Mouse (Mus musculus) stomach, embryonic 14.5 days (tissue): ENCODE measurements around the gene Rbfox3. TPM values are rescaled to one million over a fixed set of nuclear protein-coding genes. Genes with fewer than 3 reads are reported as not detected.

Experiments
- ATAC-seq: fragments of 200-750 bp; cut with Nextera tagmentation; 2 replicates; pipeline ENCODE4 v1.8.0; 2017; ENCODE audit warnings: low read depth, moderate TSS enrichment; ENCODE audit not compliant: insufficient number of reproducible peaks, insufficient read depth, low FRiP score
- H3K27ac ChIP-seq: fragments of 300-500 bp; sonication (generic); 2 replicates; pipeline ENCODE4 v1.5.1; 2014; ENCODE audit warnings: mild to moderate bottlenecking, low read length, moderate library complexity, mixed read lengths
- H3K27me3 ChIP-seq: fragments of 300-500 bp; sonication (generic); 2 replicates; pipeline ENCODE4 v1.6.1; 2014; ENCODE audit warnings: low read length, control low read depth, mixed read lengths; ENCODE audit not compliant: control insufficient read depth, insufficient read depth
- H3K36me3 ChIP-seq: fragments of 300-500 bp; sonication (generic); 2 replicates; pipeline ENCODE4 v1.6.1; 2014; ENCODE audit warnings: mild to moderate bottlenecking, control low read depth, low read length, moderate library complexity, mixed read lengths; ENCODE audit not compliant: control insufficient read depth, insufficient read depth
- H3K4me1 ChIP-seq: fragments of 300-500 bp; sonication (generic); 2 replicates; pipeline ENCODE4 v1.6.1; 2014; ENCODE audit warnings: low read length, control low read depth, mixed read lengths; ENCODE audit not compliant: control insufficient read depth, insufficient read depth
- H3K4me2 ChIP-seq: fragments of 300-500 bp; sonication (generic); replicated peaks from 2 replicates; pipeline ENCODE4 v1.6.1; 2014; ENCODE audit warnings: low read depth, low read length, control low read depth
- H3K4me3 ChIP-seq: fragments of 300-500 bp; sonication (generic); 2 replicates; pipeline ENCODE4 v1.5.1; 2014; ENCODE audit warnings: low read depth, low read length, control low read depth
- H3K9ac ChIP-seq: fragments of 300-500 bp; sonication (generic); replicated peaks from 2 replicates; pipeline ENCODE4 v1.6.1; 2014; ENCODE audit warnings: low read depth, mild to moderate bottlenecking, control low read depth, low read length, moderate library complexity, mixed read lengths
- H3K9me3 ChIP-seq: fragments of 300-500 bp; sonication (generic); 2 replicates; pipeline ENCODE4 v1.6.1; 2016; ENCODE audit warnings: low read depth, low read length, control low read depth; ENCODE audit not compliant: control insufficient read depth
- WGBS: fragments of 180-500 bp; shearing (Covaris S2); extraction: QIAGEN DNeasy Blood & Tissue Kit; methylation state at CpG from one replicate; pipeline ENCODE4 v1.1.7; 2014; 5-methylcytosine and 5-hydroxymethylcytosine counted together
- polyA plus RNA-seq: library from polyadenylated mRNA; unstranded; fragments of >200 nt; fragmentation: Nextera tagmentation; extraction: Ambion mirVana; gene quantifications from 2 replicates; pipeline ENCODE4 v1.2.1, GENCODE M21; 2014

Gene Rbfox3
- polyA plus RNA-seq, 1 experiment from 2014 or later, result 1.2 TPM

GRCm38 (mm10) chr11:118493458-118493857 is 417.9 kb downstream of the Rbfox3 start:
- H3K27me3 ChIP-seq, result no peaks in the 10 kb centered on the region
- 0 out of 2 replicates have a peak, but pooled peaks cover 4% of the 10 kb centered on the region for H3K4me1 ChIP-seq
- no peak for ATAC-seq
- H3K9me3 ChIP-seq, result no peaks in the 10 kb centered on the region
- H3K9ac ChIP-seq, result no peak overlapping the region
- H3K27ac ChIP-seq, result no peak overlapping the region
- 65% methylated on average over 2 of the region's 2 CpGs for WGBS
- no peaks in the 10 kb centered on the region for H3K36me3 ChIP-seq
- no peak overlapping the region for H3K4me2 ChIP-seq
- no peak overlapping the region for H3K4me3 ChIP-seq

- Histone ChIP-seq H3K9me3 (no peaks in the 10 kb centered on the region), H3K4me2 (no peak overlapping the region), H3K9ac (no peak overlapping the region), H3K27me3 (no peaks in the 10 kb centered on the region), H3K27ac (no peak overlapping the region), H3K36me3 (peaks cover 3% of the 10 kb centered on the region; the same call in 1 of the 2 replicates), H3K4me1 (0 out of 2 replicates have a peak, but pooled peaks cover 4% of the 10 kb centered on the region), H3K4me3 (no peak overlapping the region)
- WGBS, result 88% methylated on average over 7 of the region's 7 CpGs
- no peak for ATAC-seq
These were observed 420.2 kb downstream of the Rbfox3 start for GRCm38 (mm10) chr11:118491230-118491629.

GRCm38 (mm10) chr11:118490566-118491218 is 420.7 kb downstream of the Rbfox3 start:
- Histone ChIP-seq H3K9ac (no peak overlapping the region), H3K4me3 (no peak overlapping the region), H3K27ac (no peak overlapping the region), H3K36me3 (peaks cover 3% of the 10 kb centered on the region; the same call in 1 of the 2 replicates), H3K9me3 (no peaks in the 10 kb centered on the region), H3K4me1 (0 out of 2 replicates have a peak, but pooled peaks cover 4% of the 10 kb centered on the region), H3K4me2 (peak overlapping the region; percentile 24), H3K27me3 (no peaks in the 10 kb centered on the region)
- ATAC-seq, result no peak
- WGBS, result 21% methylated on average over 22 of the region's 22 CpGs

- H3K27ac ChIP-seq, result no peak overlapping the region
- peaks cover 3% of the 10 kb centered on the region; the same call in 1 of the 2 replicates for H3K36me3 ChIP-seq
- H3K4me2 ChIP-seq, result no peak overlapping the region
- H3K4me1 ChIP-seq, result 0 out of 2 replicates have a peak, but pooled peaks cover 4% of the 10 kb centered on the region
- WGBS, result 72% methylated on average over 12 of the region's 12 CpGs
- H3K4me3 ChIP-seq, result no peak overlapping the region
- H3K27me3 ChIP-seq, result no peaks in the 10 kb centered on the region
- no peaks in the 10 kb centered on the region for H3K9me3 ChIP-seq
- no peak overlapping the region for H3K9ac ChIP-seq
- no peak for ATAC-seq
These were observed 422.5 kb downstream of the Rbfox3 start for GRCm38 (mm10) chr11:118488907-118489270.

- Histone ChIP-seq H3K9me3 (no peaks in the 10 kb centered on the region), H3K4me1 (0 out of 2 replicates have a peak, but pooled peaks cover under 1% of the 10 kb centered on the region), H3K27ac (no peak overlapping the region), H3K36me3 (peaks cover 3% of the 10 kb centered on the region; the same call in 1 of the 2 replicates), H3K9ac (no peak overlapping the region), H3K27me3 (no peaks in the 10 kb centered on the region), H3K4me2 (no peak overlapping the region), H3K4me3 (no peak overlapping the region)
- 72% methylated on average over 8 of the region's 8 CpGs for WGBS
- no peak for ATAC-seq
These were observed 423.0 kb downstream of the Rbfox3 start for GRCm38 (mm10) chr11:118488191-118488906.

GRCm38 (mm10) chr11:118486881-118487772 is 424.3 kb downstream of the Rbfox3 start:
- no peaks in the 10 kb centered on the region for H3K27me3 ChIP-seq
- no peaks in the 10 kb centered on the region for H3K4me1 ChIP-seq
- WGBS, result 85% methylated on average over 29 of the region's 29 CpGs

GRCm38 (mm10) chr11:118486281-118486680 is 425.1 kb downstream of the Rbfox3 start:
- no peaks in the 10 kb centered on the region for H3K9me3 ChIP-seq
- H3K27ac ChIP-seq, result no peak overlapping the region
- WGBS, result 86% methylated on average over 6 of the region's 6 CpGs
- H3K4me1 ChIP-seq, result no peaks in the 10 kb centered on the region
- no peaks in the 10 kb centered on the region for H3K27me3 ChIP-seq
- ATAC-seq, result no peak
- H3K9ac ChIP-seq, result no peak overlapping the region
- H3K36me3 ChIP-seq, result peaks cover 7% of the 10 kb centered on the region; the same call in 1 of the 2 replicates
- H3K4me2 ChIP-seq, result no peak overlapping the region
- no peak overlapping the region for H3K4me3 ChIP-seq

More at GRCm38 (mm10) chr11:118486881-118487772, 424.3 kb downstream of the Rbfox3 start:
- Histone ChIP-seq H3K9ac (no peak overlapping the region), H3K27ac (no peak overlapping the region), H3K4me3 (no peak overlapping the region), H3K4me2 (no peak overlapping the region), H3K36me3 (peaks cover 7% of the 10 kb centered on the region; the same call in 1 of the 2 replicates), H3K9me3 (no peaks in the 10 kb centered on the region)
- ATAC-seq, result no peak

- no peak overlapping the region for H3K27ac ChIP-seq
- 74% methylated on average over 3 of the region's 3 CpGs for WGBS
- no peaks in the 10 kb centered on the region for H3K27me3 ChIP-seq
- H3K4me1 ChIP-seq, result no peaks in the 10 kb centered on the region
- no peak overlapping the region for H3K4me2 ChIP-seq
- no peak for ATAC-seq
- H3K36me3 ChIP-seq, result peaks cover 7% of the 10 kb centered on the region; the same call in 1 of the 2 replicates
- no peak overlapping the region for H3K9ac ChIP-seq
- no peaks in the 10 kb centered on the region for H3K9me3 ChIP-seq
- no peak overlapping the region for H3K4me3 ChIP-seq
These were observed 425.6 kb downstream of the Rbfox3 start for GRCm38 (mm10) chr11:118485780-118486179.
